Mouse (Mus musculus) intestine, embryonic 16.5 days (tissue): ENCODE data around the gene Cdt1. TPM values are rescaled to one million over a fixed set of nuclear protein-coding genes. Genes with fewer than 3 reads are reported as not detected.
A peak's percentile ranks its signal among the peaks of the same experiment; 100 is the strongest.

ENCODE experiments used
- ATAC-seq: fragments of 200-750 bp; cut with Nextera tagmentation; 2 replicates; pipeline ENCODE4 v1.8.0; 2017; ENCODE audit warnings: moderate TSS enrichment, moderate library complexity
- H3K27ac ChIP-seq: fragments of 300-500 bp; sonication (generic); 2 replicates; pipeline ENCODE4 v1.5.1; 2014; ENCODE audit warnings: mild to moderate bottlenecking, low read length
- H3K27me3 ChIP-seq: fragments of 300-500 bp; sonication (generic); replicated peaks from 2 replicates; pipeline ENCODE4 v1.6.1; 2014; ENCODE audit warnings: low read length, control low read depth, mixed read lengths; ENCODE audit not compliant: control insufficient read depth, insufficient read depth
- H3K36me3 ChIP-seq: fragments of 300-500 bp; sonication (generic); 2 replicates; pipeline ENCODE4 v1.6.1; 2014; ENCODE audit warnings: low read length, control low read depth; ENCODE audit not compliant: control insufficient read depth, insufficient read depth
- H3K4me1 ChIP-seq: fragments of 300-500 bp; sonication (generic); 2 replicates; pipeline ENCODE4 v1.6.1; 2014; ENCODE audit warnings: low read length, control low read depth, mixed read lengths; ENCODE audit not compliant: control insufficient read depth, insufficient read depth
- H3K4me2 ChIP-seq: fragments of 300-500 bp; sonication (generic); 2 replicates; pipeline ENCODE4 v1.6.1; 2014; ENCODE audit warnings: low read depth, low read length, control low read depth
- H3K4me3 ChIP-seq: fragments of 300-500 bp; sonication (generic); 2 replicates; pipeline ENCODE4 v1.5.1; 2014; ENCODE audit warnings: mild to moderate bottlenecking, low read length
- H3K9ac ChIP-seq: fragments of 300-500 bp; sonication (generic); 2 replicates; pipeline ENCODE4 v1.6.1; 2014; ENCODE audit warnings: low read depth, low read length
- H3K9me3 ChIP-seq: fragments of 300-500 bp; sonication (generic); 2 replicates; pipeline ENCODE4 v1.6.1; 2016; ENCODE audit warnings: low read length, control low read depth; ENCODE audit not compliant: control insufficient read depth
- WGBS: fragments of 180-500 bp; shearing (Covaris S2); extraction: QIAGEN DNeasy Blood & Tissue Kit; methylation state at CpG from one replicate; pipeline ENCODE4 v1.1.7; 2014; 5-methylcytosine and 5-hydroxymethylcytosine counted together
- polyA plus RNA-seq: library from polyadenylated mRNA; unstranded; fragments of >200 nt; fragmentation: Nextera tagmentation; extraction: Ambion mirVana; gene quantifications from 2 replicates; pipeline ENCODE4 v1.2.1, GENCODE M21; 2015

Gene Cdt1
- polyA plus RNA-seq, 1 experiment from 2014 or later, result 40.0 TPM

DNA sequence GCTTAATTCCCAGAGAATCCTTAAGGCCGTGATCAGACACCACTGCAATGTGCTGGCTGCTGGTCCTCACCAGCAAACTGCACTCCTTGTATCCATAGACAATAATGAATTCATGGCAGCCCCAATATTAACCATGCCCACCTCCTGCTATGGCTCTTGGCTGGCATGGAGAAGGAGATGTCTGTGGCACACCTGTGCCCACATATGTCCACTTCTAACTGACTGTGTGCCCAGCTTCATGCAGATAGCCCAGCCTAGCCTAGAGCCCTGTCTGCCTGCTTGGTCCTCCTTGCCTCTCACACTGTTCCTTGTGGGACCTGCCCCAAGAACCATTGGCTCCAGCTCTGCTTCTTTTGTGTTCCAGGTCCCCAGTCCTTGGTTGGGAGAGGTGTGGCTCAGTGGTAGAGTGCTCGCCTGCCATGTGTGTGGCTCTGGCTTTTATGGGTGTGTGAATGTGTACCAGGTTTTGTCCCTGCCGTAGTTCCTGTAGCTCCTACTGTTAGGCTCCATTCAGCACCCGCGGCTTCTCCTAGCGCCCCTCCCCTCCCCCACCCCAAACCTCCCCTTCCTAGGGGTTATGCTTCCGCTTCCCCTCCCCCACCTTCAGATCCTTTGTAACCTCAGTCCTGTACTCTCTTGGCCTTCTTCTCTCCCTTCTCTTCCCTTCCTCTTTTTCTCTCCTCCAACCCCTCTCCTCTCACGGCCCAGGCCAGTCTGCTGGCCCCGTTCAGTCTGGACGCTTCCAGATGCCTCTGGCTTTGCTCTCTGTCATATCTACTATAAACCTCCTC lies 10.4 kb upstream of the Cdt1 start:
- WGBS, result 40% methylated on average over 10 of the region's 10 CpGs
- no peaks in the 10 kb centered on the region for H3K9me3 ChIP-seq
- no peaks in the 10 kb centered on the region for H3K27me3 ChIP-seq
- H3K36me3 ChIP-seq, result no peaks in the 10 kb centered on the region
- H3K9ac ChIP-seq, result no peak overlapping the region
- H3K4me2 ChIP-seq, result no peak overlapping the region
- peaks cover 10% of the 10 kb centered on the region for H3K4me1 ChIP-seq
- no peak overlapping the region for H3K27ac ChIP-seq
- ATAC-seq, result no peak
- no peak overlapping the region for H3K4me3 ChIP-seq

DNA sequence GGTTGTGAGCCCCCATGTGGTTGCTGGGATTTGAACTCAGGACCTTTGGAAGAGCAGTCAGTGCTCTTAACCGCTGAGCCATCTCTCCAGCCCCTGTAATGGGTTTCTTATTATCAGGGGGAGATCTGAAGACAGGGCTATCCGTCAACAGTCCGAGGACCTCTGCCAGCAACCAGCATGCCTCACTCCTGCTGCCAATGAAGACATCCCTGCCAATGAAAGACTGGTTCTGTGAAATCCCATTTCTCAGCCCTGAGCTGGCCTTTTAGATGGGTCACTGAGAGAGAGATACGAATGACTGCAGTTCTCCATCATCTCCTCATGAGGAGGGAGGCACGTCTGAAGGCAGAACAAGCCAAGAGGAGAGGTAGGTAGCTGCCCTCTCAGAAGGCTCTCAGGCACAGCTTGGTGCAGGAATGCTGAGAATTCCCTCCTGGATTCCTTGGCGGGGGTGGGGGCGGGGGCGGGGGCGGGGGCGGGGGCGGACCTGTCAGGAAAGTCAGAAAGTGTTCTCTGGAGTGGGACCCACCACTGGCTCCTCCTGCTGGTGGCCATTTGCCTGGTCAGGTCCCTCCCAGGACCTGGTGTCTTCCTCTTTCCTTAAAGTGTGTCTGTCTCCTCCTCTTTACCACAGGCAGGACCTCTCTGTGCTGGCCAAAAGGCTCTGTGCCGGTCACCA lies 9.0 kb upstream of the Cdt1 start:
- 18% methylated on average over 12 of the region's 12 CpGs for WGBS
- Histone ChIP-seq H3K9ac (no peak overlapping the region), H3K4me1 (peaks cover 10% of the 10 kb centered on the region), H3K36me3 (no peaks in the 10 kb centered on the region), H3K4me2 (no peak overlapping the region), H3K27me3 (no peaks in the 10 kb centered on the region), H3K27ac (peak overlapping the region; percentile 42; the same call in 1 of the 2 replicates), H3K4me3 (no peak overlapping the region), H3K9me3 (no peaks in the 10 kb centered on the region)
- ATAC-seq, result no peak

DNA sequence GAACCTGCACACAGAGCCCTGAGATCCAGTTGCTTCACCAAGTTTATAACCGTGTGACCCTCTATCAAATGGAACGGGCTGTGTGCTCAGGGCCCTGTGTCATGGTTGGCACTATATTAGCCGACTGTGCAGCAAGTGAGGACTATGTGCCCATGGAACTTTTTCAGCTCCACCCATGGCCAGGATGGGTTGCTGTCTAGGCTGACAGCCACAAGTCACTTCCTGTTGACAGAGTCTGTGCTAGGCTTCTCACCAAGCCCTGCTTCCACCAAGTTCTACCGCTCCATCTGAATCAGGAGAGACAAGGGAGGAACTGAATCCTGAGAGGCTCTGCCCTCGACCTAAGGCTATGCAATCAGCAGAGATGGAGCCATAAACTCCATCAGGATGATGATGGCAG lies 6.6 kb upstream of the Cdt1 start:
- Histone ChIP-seq H3K27me3 (no peaks in the 10 kb centered on the region), H3K9me3 (no peaks in the 10 kb centered on the region), H3K4me3 (no peak overlapping the region), H3K4me1 (peaks cover 13% of the 10 kb centered on the region), H3K36me3 (no peaks in the 10 kb centered on the region), H3K9ac (no peak overlapping the region), H3K4me2 (no peak overlapping the region), H3K27ac (no peak overlapping the region)
- ATAC-seq, result no peak
- 75% methylated on average over 5 of the region's 5 CpGs for WGBS

DNA sequence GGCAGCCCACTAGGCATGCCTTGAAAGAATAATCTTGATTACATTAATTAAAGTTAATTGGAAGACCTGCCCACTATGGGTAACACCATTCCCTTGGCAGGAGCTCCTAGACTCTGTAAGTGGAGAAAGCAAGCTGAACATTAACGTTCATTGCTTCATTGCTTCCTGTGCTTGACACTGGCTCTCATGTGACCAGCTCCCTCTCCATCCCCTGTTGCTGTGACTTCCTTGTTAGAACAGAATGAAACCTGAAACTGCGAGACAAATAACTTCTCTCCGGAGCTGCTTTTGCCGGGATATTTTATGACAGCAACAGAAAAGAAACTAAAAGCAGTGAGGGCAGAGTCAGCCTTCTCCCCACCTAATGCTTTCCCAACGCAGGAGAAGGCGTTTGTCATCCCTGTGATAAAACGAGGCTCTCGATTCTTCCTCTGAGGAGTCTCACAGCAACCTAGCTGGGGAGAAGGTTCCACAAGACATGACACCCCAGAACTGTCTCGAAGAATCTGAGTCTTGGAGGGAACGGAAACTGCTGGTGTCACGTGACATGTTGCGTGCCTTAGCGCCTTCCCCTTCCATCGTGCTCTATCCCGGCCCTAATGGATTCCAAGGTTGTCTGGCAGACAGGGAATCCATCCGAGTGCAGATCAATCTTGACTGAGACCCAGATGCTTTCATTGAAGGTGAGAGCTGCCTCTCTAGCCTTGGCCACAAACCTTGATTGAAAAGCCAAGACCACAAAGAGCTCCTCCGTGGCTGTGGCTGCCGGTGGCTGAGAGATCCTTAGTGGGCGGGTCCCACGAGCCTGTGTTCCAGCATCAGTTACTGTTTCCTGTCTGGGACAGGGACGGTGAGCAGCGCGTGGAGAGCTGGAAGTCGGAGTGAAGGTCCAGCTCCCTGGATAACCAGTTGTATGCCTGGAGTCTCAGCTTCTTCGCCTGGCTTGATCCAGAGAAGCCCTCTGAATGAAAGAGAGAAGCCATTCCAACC lies 3.2 kb upstream of the Cdt1 start:
- no peak for ATAC-seq
- no peaks in the 10 kb centered on the region for H3K27me3 ChIP-seq
- WGBS, result 75% methylated on average over 25 of the region's 25 CpGs
- H3K4me1 ChIP-seq, result peaks cover 24% of the 10 kb centered on the region
- H3K4me2 ChIP-seq, result no peak overlapping the region
- H3K36me3 ChIP-seq, result 0 out of 2 replicates have a peak, but pooled peaks cover 3% of the 10 kb centered on the region
- no peak overlapping the region for H3K9ac ChIP-seq
- H3K4me3 ChIP-seq, result no peak overlapping the region
- 0 out of 2 replicates have a peak overlapping the region, but pooled peaks have one; percentile 33 for H3K27ac ChIP-seq
- H3K9me3 ChIP-seq, result no peaks in the 10 kb centered on the region

DNA sequence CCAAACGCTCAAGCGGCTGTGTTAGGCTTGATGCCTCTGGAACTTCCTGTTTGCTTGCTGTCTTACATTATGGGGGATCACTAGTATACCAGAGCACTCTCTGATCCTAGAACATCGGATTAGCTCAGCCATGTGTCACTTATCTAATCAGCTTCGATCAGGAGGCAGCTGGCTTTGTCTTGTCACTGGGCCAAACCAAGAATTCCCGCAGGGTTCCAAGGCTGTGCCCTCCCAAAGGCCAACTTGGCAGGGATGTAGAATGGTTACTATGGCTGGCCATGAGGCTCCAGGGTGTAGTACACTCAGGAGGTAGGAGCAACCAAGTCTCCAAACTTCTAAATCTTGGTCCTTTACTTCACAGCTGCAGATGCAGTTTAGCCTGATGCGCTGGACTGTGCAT lies 1.0 kb upstream of the Cdt1 start:
- WGBS, result 23% methylated on average over 6 of the region's 6 CpGs
- ATAC-seq, result no peak
- H3K9me3 ChIP-seq, result no peaks in the 10 kb centered on the region

DNA sequence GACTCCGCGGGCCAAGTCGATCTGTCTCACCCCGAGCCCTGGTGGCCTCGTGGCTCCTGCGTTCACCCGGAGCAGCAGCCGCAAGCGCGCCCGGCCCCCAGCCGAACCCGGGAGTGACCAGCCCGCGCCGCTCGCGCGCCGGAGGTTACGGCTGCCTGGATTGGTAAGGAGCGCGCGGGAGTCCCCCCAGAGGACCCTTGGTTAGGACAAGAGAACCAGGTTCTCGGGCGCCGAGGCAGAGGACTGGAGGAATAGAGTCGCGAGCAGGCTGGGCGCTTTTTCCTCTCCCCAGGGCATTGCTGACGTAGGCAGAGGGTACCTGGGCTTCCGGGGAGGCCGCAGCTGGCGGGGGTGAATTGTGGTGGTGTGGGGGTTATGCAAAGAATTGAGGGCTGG lies 292 bp downstream of the Cdt1 start:
- no peaks in the 10 kb centered on the region for H3K9me3 ChIP-seq
- H3K4me1 ChIP-seq, result peaks cover 34% of the 10 kb centered on the region
- H3K4me2 ChIP-seq, result peak overlapping the region; percentile 66
- peak overlapping the region; percentile 92 for H3K4me3 ChIP-seq
- ATAC-seq, result peak; percentile 61
- no peaks in the 10 kb centered on the region for H3K27me3 ChIP-seq
- H3K27ac ChIP-seq, result peak overlapping the region; percentile 89
- under 1% methylated on average over 34 of the region's 34 CpGs for WGBS
- peaks cover 25% of the 10 kb centered on the region; the same call in 1 of the 2 replicates for H3K36me3 ChIP-seq
- peak overlapping the region; percentile 96 for H3K9ac ChIP-seq

More for the DNA sequence above, 1.0 kb upstream of the Cdt1 start:
- H3K27me3 ChIP-seq, result no peaks in the 10 kb centered on the region
- H3K4me2 ChIP-seq, result peak overlapping the region; percentile 66
- H3K4me1 ChIP-seq, result peaks cover 29% of the 10 kb centered on the region
- peaks cover 21% of the 10 kb centered on the region; the same call in 1 of the 2 replicates for H3K36me3 ChIP-seq
- peak overlapping the region; percentile 96 for H3K9ac ChIP-seq
- peak overlapping the region; percentile 97 for H3K27ac ChIP-seq
- peak overlapping the region; percentile 92 for H3K4me3 ChIP-seq

DNA sequence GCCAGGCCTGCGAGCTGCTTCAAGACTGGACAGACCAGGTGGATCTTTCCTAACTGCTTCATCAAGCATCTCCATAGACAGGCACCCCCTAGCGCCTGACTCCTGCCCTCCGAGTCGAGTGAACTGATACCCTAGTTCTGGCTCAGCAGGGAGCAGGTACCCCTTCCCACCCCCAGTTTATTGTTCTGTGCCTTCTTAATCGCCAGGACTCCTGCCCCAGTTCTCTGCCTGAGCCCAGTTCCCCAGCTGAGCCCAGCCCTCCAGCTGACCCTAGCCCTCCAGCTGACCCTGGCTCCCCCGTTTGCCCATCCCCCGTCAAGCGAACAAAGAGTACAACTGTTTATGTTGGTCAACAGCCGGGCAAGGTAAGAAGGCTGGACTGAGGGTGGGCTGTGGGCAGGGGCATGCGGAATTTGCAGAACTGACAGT lies 1.1 kb downstream of the Cdt1 start:
- H3K4me2 ChIP-seq, result peak overlapping the region; percentile 66
- no peaks in the 10 kb centered on the region for H3K9me3 ChIP-seq
- no peaks in the 10 kb centered on the region for H3K27me3 ChIP-seq
- H3K9ac ChIP-seq, result peak overlapping the region; percentile 96
- H3K27ac ChIP-seq, result peak overlapping the region; percentile 2; the same call in 1 of the 2 replicates
- no peak for ATAC-seq
- H3K4me3 ChIP-seq, result peak overlapping the region; percentile 92
- H3K36me3 ChIP-seq, result peaks cover 25% of the 10 kb centered on the region; the same call in 1 of the 2 replicates
- 7% methylated on average over 10 of the region's 10 CpGs for WGBS
- H3K4me1 ChIP-seq, result peaks cover 39% of the 10 kb centered on the region

DNA sequence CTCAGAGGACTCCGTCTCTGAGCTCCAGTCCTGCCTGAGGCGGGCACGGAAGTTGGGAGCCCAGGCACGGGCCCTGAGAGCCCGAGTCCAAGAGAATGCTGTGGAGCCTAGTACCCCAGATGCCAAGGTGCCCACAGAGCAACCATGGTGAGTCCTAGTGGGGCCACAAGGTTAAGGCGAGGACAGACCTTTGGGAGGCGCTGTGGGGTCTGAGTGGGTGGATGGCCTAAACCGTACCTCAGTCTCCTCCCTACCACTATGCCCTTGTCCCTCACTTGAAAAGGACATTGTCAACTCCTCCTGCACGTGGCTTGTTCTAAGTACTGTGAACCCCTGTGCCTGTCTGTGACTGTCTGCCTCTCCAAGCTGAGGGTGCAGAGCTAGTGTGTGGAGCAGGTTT lies 1.5 kb downstream of the Cdt1 start:
- 62% methylated on average over 9 of the region's 9 CpGs for WGBS
- Histone ChIP-seq H3K36me3 (peaks cover 25% of the 10 kb centered on the region; the same call in 1 of the 2 replicates), H3K4me3 (peak overlapping the region; percentile 92), H3K27me3 (no peaks in the 10 kb centered on the region), H3K27ac (peak overlapping the region; percentile 2; the same call in 1 of the 2 replicates), H3K4me1 (peaks cover 39% of the 10 kb centered on the region), H3K9ac (peak overlapping the region; percentile 96), H3K4me2 (peak overlapping the region; percentile 66), H3K9me3 (no peaks in the 10 kb centered on the region)
- no peak for ATAC-seq
